Mouse (Mus musculus): Measurements from ENCODE around the gene Itgb2l. TPM values are rescaled to one million over a fixed set of nuclear protein-coding genes. Genes with fewer than 3 reads are reported as not detected.

The Itgb2l gene
- polyA plus RNA-seq (2012; ENCODE audit: insufficient read depth, insufficient read length, missing spikeins): not detected in 2 replicates

DNA sequence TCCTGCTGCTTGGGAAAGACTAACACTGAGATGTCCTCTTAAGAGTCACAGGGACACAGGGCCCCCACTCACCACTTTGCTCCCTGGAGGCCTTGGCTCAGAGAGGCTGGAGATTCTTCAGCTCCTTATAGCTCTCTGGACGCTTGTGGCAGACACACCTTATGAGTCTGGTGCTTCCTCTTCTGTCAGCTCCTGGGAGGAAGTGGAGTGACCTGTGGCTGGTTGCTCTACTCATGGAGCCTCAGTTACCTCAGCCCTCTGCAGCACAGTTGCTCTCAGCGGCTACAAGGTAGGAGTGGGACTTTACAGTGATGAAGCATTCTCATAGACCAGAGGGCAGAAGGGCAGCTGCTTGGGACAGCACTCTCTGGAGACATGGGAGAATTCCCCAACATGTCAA, at the start of gene Itgb2l:
Gene Itgb2l, minus strand, starts transcription at position 152 of the 400 bp plus-strand sequence.
- H3K4me3 ChIP-seq (ENCODE audit: insufficient read depth, low read depth, low read length): no peak within 1 kb of the TSS
- H3K4me1 ChIP-seq (ENCODE audit: control insufficient read depth, insufficient read depth, insufficient read length, low read length): no peaks in the 10 kb centered on the region
- H3K27ac ChIP-seq (replicated peaks; ENCODE audit: low read depth, low read length): no peak within 1 kb of the TSS

DNA sequence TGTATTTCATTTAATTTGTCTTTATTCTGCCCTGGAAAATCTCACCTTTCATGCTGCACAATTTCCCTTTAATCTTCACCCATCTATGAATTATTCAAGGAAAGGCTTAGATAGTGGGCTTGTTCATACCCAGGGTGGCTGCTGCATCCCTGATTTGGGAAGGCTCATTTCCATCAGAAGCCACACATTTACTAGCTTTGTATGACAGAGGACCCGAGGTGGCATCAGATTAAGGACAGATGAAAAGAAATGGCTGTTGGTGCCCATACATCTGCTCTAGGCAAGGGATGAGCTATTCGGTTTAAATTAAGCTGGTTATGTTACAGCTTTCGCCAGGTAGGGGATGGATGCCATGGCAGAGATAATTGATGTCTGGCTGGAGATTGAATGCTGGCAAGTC, 48.1 kb upstream of the Itgb2l start:
- no peak overlapping the region for H3K4me3 ChIP-seq (ENCODE audit: insufficient read depth, low read depth, low read length)
- H3K27ac ChIP-seq (replicated peaks; ENCODE audit: low read depth, low read length): no peak overlapping the region
- no peaks in the 10 kb centered on the region for H3K4me1 ChIP-seq (ENCODE audit: control insufficient read depth, insufficient read depth, insufficient read length, low read length)

DNA sequence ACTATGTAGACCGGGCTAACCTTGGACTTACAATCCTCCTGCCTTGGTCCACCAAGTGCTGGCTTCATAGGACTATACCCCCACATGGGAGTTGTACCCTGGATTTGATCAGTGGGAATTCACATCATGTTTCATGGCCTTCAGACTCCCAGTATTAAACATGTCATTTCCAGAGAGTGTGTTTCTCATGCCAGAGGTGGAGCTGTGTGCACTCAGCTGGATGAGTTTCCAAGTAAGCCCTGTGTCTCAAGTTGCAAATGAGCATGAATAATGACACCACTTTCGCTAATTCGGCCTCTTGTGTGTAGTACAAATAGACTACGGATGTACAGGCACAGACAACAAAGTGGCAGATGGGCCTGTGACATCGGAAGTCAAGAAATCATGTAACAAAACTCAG, 44.6 kb upstream of the Itgb2l start:
- no peak overlapping the region for H3K27ac ChIP-seq (replicated peaks; ENCODE audit: low read depth, low read length)
- H3K4me3 ChIP-seq (ENCODE audit: insufficient read depth, low read depth, low read length): no peak overlapping the region
- no peaks in the 10 kb centered on the region for H3K4me1 ChIP-seq (ENCODE audit: control insufficient read depth, insufficient read depth, insufficient read length, low read length)

DNA sequence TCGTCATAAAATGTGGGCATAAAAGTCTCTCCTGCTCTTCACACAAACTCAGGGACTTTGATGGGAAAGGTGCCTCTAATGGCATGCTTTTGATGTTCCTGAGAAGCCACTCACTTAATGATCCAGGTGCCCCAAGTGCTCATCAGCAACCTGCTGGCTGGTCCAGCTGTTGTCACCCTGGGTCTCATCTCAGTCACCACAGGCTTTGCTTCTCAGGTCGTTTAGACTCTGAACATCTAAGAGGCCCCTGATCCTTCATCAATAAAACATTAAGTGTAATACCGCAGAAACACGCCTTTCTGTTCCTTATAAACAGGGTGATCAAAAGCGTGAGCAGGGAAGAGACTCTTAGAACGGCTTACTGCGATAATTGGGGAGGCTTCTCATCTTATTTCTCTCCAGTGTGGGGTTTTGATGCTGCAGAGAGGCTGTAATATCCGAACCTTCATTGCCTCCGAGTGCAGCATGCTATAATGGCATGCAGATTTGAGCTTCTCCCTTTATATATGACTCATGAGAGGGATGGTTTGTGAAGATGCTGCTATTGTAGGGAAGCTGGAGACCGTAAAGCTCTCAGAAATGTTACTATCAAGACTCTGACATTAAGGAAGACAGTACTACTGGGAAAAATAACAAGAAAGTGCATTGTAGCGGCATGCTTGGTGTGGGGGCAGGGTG, 43.7 kb upstream of the Itgb2l start:
- no peaks in the 10 kb centered on the region for H3K4me1 ChIP-seq (ENCODE audit: control insufficient read depth, insufficient read depth, insufficient read length, low read length)
- H3K27ac ChIP-seq (replicated peaks; ENCODE audit: low read depth, low read length): no peak overlapping the region
- H3K4me3 ChIP-seq (ENCODE audit: insufficient read depth, low read depth, low read length): no peak overlapping the region

DNA sequence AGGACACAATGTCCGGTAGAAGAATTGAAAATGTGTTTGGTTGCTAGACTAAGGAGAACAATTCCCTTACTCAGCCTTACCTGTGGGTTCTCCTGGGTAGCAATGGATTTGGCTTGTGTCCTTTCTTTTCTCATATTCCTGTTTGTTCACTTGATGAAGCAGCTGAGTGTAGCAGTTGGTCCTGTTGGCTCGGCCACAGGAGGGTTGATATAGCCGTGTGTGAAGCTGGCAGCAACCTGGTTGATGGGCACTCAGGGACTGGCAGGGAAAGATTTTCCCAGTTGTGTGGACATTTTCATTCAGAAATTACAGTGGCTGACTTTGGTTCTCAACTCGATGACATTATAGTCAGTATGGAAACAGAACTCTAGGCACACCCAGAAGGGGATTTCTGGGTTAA, 38.4 kb upstream of the Itgb2l start:
- no peak overlapping the region for H3K4me3 ChIP-seq (ENCODE audit: insufficient read depth, low read depth, low read length)
- H3K27ac ChIP-seq (replicated peaks; ENCODE audit: low read depth, low read length): no peak overlapping the region
- no peaks in the 10 kb centered on the region for H3K4me1 ChIP-seq (ENCODE audit: control insufficient read depth, insufficient read depth, insufficient read length, low read length)

DNA sequence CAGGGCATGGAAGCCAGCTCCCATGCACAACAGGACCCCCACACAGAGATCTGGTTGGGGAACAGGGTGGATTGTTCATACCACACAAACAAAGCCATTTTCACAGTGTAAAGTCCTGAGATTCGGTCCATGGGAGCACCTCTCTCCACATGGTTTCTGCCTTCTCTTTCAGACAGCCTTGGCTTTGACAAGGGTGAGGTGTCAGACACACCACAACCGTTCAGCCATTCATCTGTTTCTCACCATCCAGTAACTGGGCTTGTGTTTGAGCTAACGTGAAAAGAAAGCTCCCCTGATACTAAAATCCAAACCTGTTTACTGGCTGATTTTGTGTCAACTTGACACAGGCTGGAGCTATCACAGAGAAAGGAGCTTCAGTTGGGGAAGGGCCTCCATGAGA, 30.8 kb upstream of the Itgb2l start:
- Histone ChIP-seq H3K4me1 (ENCODE audit: control insufficient read depth, insufficient read depth, insufficient read length, low read length) (no peaks in the 10 kb centered on the region), H3K27ac (replicated peaks; ENCODE audit: low read depth, low read length) (no peak overlapping the region), H3K4me3 (ENCODE audit: insufficient read depth, low read depth, low read length) (no peak overlapping the region)

DNA sequence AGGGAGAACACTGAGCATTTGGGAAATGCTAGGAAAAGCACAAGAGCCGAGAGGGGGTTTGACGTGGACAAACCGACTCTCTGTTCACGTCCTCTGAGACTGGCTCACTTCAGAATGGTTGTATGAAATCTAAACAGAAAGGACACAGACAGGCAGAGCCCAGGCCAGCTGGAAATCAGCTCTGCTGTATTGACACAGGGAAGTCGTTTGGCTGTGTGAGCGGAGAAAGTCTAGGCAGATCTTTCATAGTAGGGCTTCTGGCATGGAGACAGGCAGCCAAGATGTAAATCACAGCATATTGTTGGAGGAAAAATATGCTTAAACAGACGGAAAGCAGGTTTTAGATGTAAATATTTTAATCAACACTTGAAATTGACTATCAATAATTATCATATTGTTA, 29.4 kb upstream of the Itgb2l start:
- Histone ChIP-seq H3K27ac (replicated peaks; ENCODE audit: low read depth, low read length) (no peak overlapping the region), H3K4me1 (ENCODE audit: control insufficient read depth, insufficient read depth, insufficient read length, low read length) (no peaks in the 10 kb centered on the region), H3K4me3 (ENCODE audit: insufficient read depth, low read depth, low read length) (no peak overlapping the region)

DNA sequence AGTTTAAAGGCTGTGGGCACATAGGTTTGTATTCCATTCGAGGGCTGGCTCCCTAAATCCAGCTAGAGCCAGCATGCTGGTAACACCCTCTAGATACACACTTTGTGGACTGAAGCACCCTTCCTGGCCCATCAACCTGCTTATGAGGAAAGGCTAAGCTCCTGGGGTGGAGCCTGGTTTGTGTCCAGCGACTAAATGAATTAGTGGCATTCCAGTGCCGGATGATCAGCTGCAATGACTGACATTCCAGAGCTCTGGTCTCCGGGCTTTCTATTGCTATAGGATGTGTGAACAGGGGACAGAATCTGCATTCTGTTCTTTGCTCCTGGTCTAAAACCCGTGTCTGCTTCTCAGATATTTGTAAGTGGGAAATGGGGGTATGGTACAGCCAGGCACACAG, 28.9 kb upstream of the Itgb2l start:
- Histone ChIP-seq H3K27ac (replicated peaks; ENCODE audit: low read depth, low read length) (no peak overlapping the region), H3K4me3 (ENCODE audit: insufficient read depth, low read depth, low read length) (no peak overlapping the region), H3K4me1 (ENCODE audit: control insufficient read depth, insufficient read depth, insufficient read length, low read length) (no peaks in the 10 kb centered on the region)

DNA sequence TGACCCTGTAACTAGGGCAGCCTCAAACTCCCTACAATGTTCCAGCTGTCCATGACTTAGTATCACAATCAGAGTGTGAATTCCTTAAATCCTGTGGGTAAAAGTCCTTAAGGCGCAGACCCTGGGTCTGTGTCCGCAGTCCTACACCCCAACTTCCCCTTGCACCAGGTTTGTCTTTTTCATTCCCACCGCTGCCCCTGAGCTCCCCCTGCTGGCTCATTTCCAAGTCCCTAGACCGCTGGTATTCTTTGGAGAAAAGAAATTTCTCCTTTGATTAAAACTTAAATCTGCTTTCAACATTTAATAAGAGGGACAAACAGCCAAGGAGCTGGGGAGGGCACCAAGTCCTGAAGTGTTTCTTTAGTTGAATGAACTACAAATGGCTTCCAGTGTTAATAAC, 26.2 kb upstream of the Itgb2l start:
- no peak overlapping the region for H3K27ac ChIP-seq (replicated peaks; ENCODE audit: low read depth, low read length)
- no peak overlapping the region for H3K4me3 ChIP-seq (ENCODE audit: insufficient read depth, low read depth, low read length)
- no peaks in the 10 kb centered on the region for H3K4me1 ChIP-seq (ENCODE audit: control insufficient read depth, insufficient read depth, insufficient read length, low read length)

DNA sequence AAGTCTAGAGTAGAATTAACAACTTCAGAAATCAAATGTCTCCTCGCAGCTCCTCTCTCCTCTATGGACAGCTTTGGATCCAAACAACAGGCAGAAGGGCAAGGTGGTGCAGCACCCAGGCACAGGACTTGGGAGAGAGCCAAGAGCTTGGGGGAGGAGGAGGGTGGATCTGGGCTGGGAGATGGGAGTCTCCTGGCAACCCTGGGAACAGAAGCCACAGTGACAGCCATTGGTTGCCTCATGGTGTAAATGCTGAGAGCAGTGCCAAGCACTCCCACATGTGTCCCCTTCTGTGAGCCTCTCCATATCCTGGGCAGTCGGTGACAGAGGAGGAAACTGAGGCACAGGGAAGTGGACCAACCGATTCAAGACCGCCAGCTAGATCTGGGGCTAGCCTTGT, 25.3 kb upstream of the Itgb2l start:
- no peak overlapping the region for H3K27ac ChIP-seq (replicated peaks; ENCODE audit: low read depth, low read length)
- H3K4me3 ChIP-seq (ENCODE audit: insufficient read depth, low read depth, low read length): no peak overlapping the region
- H3K4me1 ChIP-seq (ENCODE audit: control insufficient read depth, insufficient read depth, insufficient read length, low read length): no peaks in the 10 kb centered on the region

DNA sequence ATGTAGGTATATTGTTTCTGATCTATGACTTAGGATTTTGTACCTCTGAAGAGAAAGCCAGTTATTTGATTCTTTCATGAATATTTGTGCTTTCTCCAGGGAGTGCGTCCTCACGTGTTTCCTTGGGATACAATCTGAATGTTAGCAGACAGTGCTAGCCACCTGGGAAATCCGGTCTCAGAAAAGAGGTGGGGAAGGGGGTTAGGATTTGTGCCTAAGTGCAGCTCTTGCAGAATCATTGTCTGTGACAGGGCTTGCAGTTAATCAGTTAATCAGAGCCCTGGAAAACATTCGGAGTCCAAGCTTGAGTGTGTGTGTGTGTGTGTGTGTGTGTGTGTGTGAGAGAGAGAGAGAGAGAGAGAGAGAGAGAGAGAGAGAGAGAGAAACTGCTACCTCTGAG, 24.6 kb upstream of the Itgb2l start:
- Histone ChIP-seq H3K27ac (replicated peaks; ENCODE audit: low read depth, low read length) (no peak overlapping the region), H3K4me3 (ENCODE audit: insufficient read depth, low read depth, low read length) (no peak overlapping the region), H3K4me1 (ENCODE audit: control insufficient read depth, insufficient read depth, insufficient read length, low read length) (no peaks in the 10 kb centered on the region)

DNA sequence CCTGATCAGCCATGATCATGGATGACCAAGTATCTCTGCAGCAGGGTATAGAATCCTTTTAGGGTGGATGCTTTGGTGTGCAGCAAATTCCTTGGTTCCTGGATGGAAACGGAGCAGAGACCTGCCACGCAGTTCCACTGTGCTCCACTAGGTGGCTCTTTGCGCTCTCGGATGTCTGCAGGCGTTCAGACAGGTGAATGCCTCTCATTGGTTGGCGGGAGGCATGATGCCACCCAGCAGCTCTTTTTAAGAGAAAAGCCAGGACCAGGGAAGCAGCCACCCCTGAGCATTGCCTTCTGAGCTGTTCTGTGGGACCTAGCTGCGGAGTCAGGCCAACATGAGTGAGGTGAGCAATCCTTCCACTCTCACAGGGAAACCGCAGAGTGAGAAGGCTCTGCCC, 24.0 kb upstream of the Itgb2l start, which contains the start of gene Pcp4:
Gene Pcp4, plus strand, starts transcription at position 162 of the 400 bp plus-strand sequence.
- no peaks in the 10 kb centered on the region for H3K4me1 ChIP-seq (ENCODE audit: control insufficient read depth, insufficient read depth, insufficient read length, low read length)
- H3K4me3 ChIP-seq (ENCODE audit: insufficient read depth, low read depth, low read length): no peak within 1 kb of the TSS
- no peak within 1 kb of the TSS for H3K27ac ChIP-seq (replicated peaks; ENCODE audit: low read depth, low read length)

DNA sequence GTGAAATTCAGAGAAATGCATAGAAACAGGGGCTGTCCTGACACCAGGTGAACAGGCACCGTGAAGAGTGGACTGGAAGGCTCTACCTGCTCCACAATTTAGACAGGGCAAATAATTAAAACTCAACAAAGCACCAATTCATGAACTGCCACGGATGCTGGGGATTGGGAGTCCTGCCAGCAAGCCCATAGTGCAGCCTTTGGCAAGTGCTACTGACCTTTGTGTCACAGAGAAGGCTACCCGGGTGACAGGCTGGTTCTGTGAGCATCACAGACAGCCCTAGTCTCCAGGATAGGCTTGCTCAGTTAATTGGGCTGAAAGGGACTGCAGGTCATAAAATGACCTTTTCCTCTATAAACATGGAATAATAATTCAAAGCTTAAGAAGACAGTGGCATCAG, 17.4 kb upstream of the Itgb2l start:
- H3K27ac ChIP-seq (replicated peaks; ENCODE audit: low read depth, low read length): no peak overlapping the region
- H3K4me1 ChIP-seq (ENCODE audit: control insufficient read depth, insufficient read depth, insufficient read length, low read length): no peaks in the 10 kb centered on the region
- H3K4me3 ChIP-seq (ENCODE audit: insufficient read depth, low read depth, low read length): no peak overlapping the region

DNA sequence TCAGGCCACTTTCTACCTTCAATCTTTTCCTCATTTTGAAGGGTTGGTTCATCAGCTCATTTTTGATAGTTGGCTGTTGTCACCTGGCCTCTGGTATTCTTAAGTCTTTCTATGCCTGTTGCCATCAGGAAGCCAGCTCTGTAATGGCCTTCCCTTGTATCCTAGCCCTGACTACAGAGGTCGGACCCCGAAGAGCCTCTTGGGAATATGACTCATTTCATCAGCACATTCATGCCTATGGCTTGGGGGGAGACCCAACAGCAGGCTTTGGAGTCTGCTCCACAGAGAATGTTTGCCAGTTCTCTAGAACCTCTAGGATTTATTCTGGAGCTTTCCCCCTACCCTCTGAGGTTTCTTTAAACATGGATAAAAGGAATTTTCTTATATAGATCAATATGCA, 15.9 kb upstream of the Itgb2l start:
- Histone ChIP-seq H3K27ac (replicated peaks; ENCODE audit: low read depth, low read length) (no peak overlapping the region), H3K4me3 (ENCODE audit: insufficient read depth, low read depth, low read length) (no peak overlapping the region), H3K4me1 (ENCODE audit: control insufficient read depth, insufficient read depth, insufficient read length, low read length) (no peaks in the 10 kb centered on the region)

DNA sequence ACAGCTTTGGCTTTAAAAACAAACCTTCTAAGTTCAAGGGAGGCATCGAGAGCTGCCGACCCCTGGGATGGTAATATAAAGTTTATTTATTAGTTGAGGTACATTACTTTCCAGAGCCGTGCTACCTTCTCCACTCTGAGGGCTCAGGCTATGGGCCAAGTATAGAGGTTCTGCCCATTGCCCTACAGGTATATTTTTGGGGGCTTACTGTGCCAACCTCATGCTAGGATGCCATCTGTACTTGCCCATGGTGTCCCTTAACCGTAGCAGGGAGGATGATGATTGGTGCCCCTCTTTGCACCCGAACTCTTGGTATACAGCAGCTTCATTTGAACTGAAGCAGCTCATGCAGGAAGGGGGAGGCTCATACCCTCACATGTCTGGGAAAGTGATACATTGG, 14.2 kb upstream of the Itgb2l start:
- Histone ChIP-seq H3K27ac (replicated peaks; ENCODE audit: low read depth, low read length) (no peak overlapping the region), H3K4me3 (ENCODE audit: insufficient read depth, low read depth, low read length) (no peak overlapping the region), H3K4me1 (ENCODE audit: control insufficient read depth, insufficient read depth, insufficient read length, low read length) (no peaks in the 10 kb centered on the region)

DNA sequence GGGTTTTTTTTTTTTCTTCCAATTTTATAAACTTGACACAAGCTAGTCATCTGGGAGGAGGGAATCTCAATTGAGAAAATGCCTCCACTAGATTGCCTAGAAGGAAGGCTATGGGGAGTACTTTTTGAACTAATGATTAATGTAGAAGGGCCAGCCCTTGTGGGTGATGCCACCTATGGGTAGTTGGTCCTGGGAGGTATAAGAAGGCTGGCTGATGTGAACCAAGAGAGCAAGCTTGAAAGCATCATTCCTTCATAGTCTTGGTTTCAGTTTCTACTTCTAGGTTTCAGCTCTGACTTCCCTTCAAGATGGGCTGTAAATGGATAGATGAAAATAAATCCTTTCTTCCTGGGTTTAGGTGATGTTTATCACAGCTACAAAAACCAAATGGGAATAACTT, 10.7 kb upstream of the Itgb2l start:
- no peak overlapping the region for H3K4me3 ChIP-seq (ENCODE audit: insufficient read depth, low read depth, low read length)
- no peak overlapping the region for H3K27ac ChIP-seq (replicated peaks; ENCODE audit: low read depth, low read length)
- no peaks in the 10 kb centered on the region for H3K4me1 ChIP-seq (ENCODE audit: control insufficient read depth, insufficient read depth, insufficient read length, low read length)
